Mouse (Mus musculus): ENCODE data around the gene Myom1.

The Myom1 gene

DNA sequence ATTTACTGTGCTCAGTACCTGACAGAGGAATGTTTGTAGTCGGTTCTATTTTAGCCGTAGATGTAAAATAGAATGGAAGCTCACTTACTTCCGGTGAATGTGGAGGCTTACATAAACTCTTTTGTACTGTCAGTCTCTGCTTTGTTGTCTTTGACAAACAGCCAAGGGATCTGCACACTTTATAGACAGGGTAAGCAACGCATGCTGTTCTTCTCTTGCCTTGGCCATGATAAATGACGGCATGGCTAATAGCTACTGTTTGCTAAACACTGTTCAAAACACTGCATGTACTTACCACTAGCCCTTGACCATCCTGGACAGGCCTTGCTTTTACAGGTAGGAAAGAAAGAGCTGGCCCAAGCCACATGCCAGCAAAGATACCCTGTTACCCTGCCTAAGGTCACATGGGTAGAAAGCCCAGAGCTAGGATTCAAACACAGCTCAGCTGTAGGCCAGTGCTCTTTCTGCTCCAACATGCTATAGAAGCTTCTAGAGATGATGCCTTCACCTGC is 59.7 kb downstream of the Myom1 start:
- no peak for DNase-seq

DNA sequence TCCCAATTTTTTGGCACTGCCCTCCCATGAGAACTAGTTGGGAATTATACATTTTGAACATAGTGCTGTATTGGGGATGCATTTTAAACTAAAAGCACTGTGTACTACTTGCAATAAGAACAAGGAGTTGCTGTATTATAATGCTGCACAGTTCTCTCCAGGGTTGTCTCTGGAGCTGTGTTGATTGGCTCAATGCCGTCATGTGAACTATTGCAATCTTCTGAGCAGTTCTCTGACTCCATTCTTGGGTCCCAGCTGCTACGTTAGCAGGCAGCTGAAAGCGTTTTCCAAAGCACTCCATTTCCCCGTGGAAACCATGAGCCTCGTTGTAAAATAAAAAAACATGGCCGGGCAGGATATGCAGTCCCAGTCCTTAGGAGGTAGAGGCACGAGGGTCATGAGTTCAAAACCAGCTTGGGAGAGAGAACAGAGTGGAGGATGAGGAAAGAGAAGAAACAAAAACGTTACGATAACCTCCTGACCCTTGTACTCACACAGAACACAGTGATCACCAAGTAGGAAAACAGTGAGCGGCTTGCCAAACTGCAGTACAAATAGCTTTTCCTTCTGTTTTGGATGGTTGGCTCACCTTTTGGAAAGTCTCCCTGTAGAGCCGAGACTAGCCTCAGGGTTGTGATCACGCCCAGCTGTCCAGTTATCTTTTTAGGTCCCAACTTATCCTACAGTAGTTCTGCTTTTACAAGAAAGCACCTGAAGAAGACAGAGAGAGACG is 60.6 kb downstream of the Myom1 start:
- DNase-seq, result no peak

- DNase-seq, result no peak
Observed at GRCm38 (mm10) chr17:71064463-71065014, 62.1 kb downstream of the Myom1 start.

- DNase-seq, result no peak
Observed at GRCm38 (mm10) chr17:71065127-71065526, 62.7 kb downstream of the Myom1 start.

- DNase-seq, result no peak
Observed at GRCm38 (mm10) chr17:71069176-71069575, 66.7 kb downstream of the Myom1 start.

DNA sequence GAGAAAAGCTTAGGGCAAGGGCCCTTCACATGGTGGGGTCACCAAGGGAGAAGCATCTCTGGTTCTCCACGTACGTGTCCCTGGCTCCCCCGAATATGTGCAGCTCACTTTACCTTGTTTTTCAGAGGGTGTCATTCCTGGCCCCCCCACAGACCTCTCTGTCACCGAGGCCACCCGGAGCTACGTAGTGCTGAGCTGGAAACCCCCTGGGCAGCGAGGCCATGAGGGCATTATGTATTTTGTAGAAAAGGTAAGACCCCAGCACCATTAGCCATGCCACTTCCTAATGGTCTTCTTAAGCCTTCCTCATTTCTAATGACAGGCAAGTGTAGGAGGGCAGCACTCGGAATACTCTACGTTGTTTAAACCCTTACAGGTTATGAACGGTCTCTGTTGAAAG is 69.5 kb downstream of the Myom1 start:
- DNase-seq, result no peak

DNA sequence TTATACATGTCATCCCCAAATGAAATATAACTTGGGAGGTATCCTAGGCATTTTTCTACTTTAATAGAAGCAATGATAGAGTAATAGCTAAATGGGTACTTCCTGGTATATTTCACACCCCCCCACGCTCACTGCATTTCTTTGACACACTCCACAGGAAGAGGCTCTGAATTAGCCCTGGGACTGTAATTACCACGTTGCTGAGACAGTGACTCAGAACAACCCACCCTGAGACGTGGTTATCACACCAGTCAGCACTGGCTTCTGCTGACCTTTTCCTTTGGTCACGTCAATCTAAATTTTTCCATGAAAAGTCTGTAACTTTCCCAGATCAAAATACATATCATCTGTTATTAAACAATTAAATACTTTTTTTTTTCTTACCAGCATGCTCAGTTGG is 72.0 kb downstream of the Myom1 start:
- no peak for DNase-seq

GRCm38 (mm10) chr17:71081986-71082385 is 79.6 kb downstream of the Myom1 start:
- no peak for DNase-seq

DNA sequence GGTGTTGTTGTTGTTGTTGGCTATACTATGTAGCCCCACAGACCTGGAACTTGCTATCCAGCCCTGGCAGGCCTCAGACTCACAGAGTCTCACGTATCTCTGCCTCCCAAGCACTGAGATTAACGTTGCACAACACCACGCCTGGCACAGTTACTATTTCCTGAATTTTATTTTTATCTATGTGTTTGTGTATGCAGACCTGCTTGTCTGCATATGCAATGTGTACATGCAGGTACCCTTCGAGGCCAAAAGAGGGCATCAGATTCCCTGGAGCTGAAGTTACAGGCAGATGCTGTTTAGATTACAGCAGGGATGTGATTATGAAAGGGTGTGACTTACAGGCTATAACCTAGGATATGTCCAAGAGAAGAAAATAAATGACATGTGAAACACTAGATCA is 84.5 kb downstream of the Myom1 start:
- DNase-seq, result no peak

DNA sequence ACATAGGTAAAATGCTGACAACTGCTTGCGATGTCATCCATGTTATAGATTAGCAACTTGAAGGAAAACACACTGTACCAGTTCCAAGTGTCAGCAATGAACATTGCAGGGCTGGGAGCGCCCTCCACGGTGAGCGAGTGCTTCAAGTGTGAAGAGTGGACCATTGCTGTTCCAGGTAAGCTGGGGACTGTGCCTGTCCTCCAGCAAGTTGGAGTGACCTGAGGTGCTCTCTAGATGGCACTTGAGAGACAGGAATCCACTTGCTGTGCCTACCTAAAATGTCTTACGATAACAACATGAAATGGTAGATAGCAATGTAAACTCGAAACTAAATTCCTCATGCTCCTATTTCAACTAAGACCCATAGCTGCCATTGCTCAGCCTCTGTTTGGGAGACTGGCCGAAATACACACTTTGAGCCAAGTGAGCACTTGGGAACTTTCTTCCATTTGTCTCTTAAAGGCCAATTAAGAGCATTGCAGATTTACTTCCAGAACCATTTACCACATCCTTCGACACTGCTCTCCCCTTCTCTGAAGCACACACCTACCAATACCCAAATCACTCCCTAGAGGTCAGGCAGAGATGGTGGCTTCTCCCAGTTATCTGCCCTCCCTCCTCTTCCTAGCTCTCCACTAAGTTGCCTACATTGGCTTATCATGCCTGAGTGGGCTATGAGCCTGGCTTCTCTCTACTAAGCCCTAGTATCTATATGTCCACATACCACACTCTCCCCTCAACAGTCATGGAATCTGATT is 85.1 kb downstream of the Myom1 start:
- peak; percentile 69 to 86 for DNase-seq

- DNase-seq, result no peak
Observed at GRCm38 (mm10) chr17:71088154-71088521, 85.7 kb downstream of the Myom1 start.

DNA sequence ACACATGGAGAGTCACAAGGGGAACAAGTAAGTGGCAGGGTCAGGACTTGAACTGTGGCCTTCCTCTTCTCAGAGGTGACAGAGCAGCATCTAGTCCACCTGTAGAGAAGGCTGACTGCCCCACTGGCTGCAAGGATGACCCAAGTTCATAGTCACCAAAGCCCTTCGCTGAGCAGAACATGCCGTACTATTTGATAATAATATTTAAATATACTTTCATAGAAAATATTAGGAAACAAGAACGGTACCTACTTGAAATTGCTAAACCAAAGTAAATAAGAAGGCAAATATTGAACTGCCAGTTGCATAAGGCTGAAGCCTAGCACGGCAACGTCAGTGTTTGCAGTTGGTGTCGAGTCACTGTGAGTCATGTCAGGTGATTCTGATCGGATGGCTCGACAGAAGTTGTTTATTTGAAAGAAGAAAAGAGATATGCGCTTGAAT is 86.6 kb downstream of the Myom1 start:
- peak; percentile 51 to 76 for DNase-seq

DNA sequence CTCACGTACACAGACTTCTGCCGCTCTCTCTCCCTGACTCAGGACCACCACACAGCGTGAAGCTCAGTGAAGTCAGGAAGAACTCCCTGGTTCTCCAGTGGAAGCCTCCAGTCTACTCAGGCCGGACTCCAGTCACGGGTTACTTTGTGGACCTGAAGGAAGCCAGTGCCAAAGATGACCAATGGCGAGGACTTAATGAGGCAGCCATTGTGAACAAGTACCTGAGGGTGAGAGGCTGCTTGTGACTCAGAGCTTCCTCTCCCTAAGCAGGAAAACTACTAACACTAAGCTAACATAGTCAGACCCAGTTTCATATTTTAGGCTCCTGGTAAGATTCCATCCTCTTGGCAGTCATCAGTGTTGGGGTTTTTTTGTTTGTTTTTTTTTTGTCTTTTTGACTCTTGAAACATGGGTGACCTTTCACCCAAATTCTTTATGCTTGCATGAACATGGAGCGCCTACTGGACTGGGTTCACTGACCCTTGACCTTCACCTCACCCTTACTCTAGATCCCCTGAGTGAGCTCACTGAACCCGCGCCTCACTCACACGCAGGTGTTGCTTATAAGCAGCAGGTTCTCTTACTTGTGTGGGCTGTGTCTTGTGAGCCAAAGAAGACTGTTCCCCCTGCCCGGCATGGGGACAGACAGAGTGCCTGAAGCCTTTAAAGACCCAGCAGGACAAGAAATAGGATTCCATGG is 87.5 kb downstream of the Myom1 start:
- DNase-seq, result peak; percentile 50 to 61

- no peak for DNase-seq
Observed at GRCm38 (mm10) chr17:71091024-71091423, 88.6 kb downstream of the Myom1 start.

DNA sequence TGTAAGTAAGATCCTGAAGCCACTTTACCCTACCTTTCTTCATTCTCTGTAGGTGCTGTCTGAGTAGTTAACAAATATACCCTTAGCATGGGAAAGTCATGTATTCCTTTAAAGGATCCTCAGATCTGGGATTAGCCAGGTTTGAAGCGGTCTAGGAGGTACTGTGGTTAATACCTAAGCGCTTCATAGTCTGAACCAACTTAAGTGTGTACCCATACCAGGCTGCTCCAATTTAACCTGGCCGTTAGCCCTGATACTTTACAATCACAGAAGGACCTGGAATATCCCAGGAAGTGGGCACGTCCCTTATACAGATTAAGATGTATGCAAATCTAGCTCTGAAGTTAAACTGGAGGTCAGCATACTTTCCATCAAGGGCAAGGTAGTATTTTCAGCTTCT is 89.9 kb downstream of the Myom1 start:
- DNase-seq, result no peak

DNA sequence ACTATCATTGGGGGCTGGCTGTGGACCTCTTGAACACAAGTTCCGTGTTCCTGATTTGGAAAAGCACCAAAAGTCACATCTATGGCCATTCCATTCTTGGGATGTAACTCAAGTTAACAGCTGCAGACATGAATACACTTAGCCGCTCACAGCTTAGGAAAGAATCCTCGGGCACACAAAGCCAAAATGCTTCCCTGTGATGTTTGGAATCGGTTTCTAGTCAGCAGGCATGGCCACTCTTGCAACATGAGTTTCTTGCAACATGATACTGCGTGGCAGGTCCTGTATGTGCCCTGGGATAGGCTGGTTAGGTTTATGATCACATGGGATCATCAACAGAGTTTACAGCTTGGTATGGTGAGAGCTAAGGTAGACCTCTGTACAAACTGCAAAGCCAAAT is 91.4 kb downstream of the Myom1 start:
- peak; percentile 32 to 40 for DNase-seq

- no peak for DNase-seq
Observed at GRCm38 (mm10) chr17:71094438-71094837, 92.0 kb downstream of the Myom1 start.

- DNase-seq, result no peak
Observed at GRCm38 (mm10) chr17:71096557-71097208, 94.2 kb downstream of the Myom1 start.

- DNase-seq, result no peak
Observed at GRCm38 (mm10) chr17:71097209-71097597, 94.8 kb downstream of the Myom1 start.

DNA sequence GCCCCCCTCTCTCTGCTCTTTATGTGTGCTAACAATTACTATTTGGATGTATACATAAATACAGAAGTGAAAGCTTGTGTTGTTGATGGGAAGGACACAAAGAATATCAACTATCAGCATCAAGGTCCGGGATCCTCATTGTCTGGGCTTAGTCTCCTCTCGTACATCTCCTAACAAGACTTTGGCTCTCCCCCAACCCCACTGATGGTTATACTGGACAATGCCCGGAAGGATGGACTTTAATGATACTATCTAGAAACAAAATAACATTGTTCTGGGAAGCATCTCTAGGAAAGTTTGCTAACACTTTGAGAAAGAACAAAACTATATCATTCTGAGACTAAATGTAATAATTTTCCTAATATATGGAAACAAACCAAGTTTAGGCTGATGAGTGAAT is 96.2 kb downstream of the Myom1 start:
- DNase-seq, result peak in 1 of 2 experiments; percentile 43

GRCm38 (mm10) chr17:71102571-71103551 is 100.4 kb downstream of the Myom1 start:
- peak; percentile 55 to 63 for DNase-seq

All from lung, postnatal 4 days (tissue).